Mouse (Mus musculus): ENCODE results near the gene Zfp36.

DNA sequence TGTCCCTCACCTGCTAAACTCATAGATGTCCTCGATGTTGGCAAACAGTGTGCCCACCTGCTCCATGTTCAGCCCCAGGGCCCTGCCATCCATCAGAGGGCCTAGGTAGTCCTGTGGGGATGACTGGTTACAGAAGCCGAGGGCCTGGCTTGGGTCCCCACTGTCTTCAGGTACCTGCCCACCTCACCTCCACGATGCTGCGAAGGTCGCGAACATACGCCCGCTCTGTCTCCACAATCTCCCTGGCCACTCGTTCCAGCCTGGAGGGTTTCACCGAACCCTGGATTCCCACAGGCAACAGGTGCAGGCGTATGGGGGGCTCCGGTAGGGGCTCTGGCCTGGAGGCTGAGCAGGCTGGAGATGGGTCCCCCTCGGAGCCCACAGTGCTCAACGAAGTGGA lies 10.0 kb downstream of the Zfp36 start:
- TF ChIP-seq CTCF (IDR thresholded peaks at IDR 0.05; ENCODE audit: low read depth) (no peak), EP300 (IDR thresholded peaks at IDR 0.05; ENCODE audit: low read depth) (no peak)

Data from heart, postnatal 0 days (tissue).